Mouse (Mus musculus): Measurements from ENCODE around the gene Slc25a44. TPM values are rescaled to one million over a fixed set of nuclear protein-coding genes. Genes with fewer than 3 reads are reported as not detected.
"Not testable (repeated sequence)": the region's sequence is repeated elsewhere in the genome, so short reads cannot be mapped to it uniquely, and the experiment has no call there.

The Slc25a44 gene
- polyA plus RNA-seq, 1 experiment from 2014 or later = 27.0 TPM

DNA sequence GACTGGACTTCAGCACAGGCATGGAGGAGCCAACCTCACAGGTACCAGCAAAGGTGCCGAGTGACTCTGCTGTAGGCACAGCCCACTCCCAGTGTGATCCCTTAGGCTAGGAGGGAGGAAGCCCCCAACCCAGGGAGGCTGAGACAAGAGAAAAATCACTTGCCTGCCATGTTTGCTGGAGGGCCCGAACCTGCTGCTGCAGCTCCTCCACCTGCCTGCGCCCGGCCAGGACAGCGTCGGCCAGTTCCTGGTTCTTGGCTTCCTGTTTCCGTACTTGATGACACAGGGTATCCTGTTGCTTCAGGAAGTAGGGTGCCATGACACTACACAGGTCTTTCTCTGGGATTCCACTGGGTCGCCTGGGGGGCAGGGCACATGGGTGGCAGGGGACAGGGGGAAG is 29.2 kb downstream of the Slc25a44 start:
- ATAC-seq (ENCODE audit: insufficient read depth, low FRiP score, low TSS enrichment) = no peak
- no peaks in the 10 kb centered on the region for H3K9me3 ChIP-seq (ENCODE audit: control insufficient read depth, low read length)
- no peak overlapping the region for H3K4me3 ChIP-seq (ENCODE audit: low read depth, low read length)
- no peaks in the 10 kb centered on the region for H3K4me1 ChIP-seq (ENCODE audit: control insufficient read depth, insufficient read depth, low read length)
- no peaks in the 10 kb centered on the region; the same call in 1 of the 2 replicates for H3K36me3 ChIP-seq (ENCODE audit: control insufficient read depth, insufficient read depth, low read length)
- no peak overlapping the region for H3K27ac ChIP-seq (ENCODE audit: low read depth, low read length)
- 93% methylated on average over 8 of the region's 8 CpGs for WGBS
- no peak for DNase-seq (ENCODE audit: low spot score)
- H3K4me2 ChIP-seq (ENCODE audit: low read depth) = no peak overlapping the region
- H3K9ac ChIP-seq (ENCODE audit: low read length) = no peak overlapping the region
- H3K27me3 ChIP-seq (ENCODE audit: control insufficient read depth, insufficient read depth, low read length) = no peaks in the 10 kb centered on the region

DNA sequence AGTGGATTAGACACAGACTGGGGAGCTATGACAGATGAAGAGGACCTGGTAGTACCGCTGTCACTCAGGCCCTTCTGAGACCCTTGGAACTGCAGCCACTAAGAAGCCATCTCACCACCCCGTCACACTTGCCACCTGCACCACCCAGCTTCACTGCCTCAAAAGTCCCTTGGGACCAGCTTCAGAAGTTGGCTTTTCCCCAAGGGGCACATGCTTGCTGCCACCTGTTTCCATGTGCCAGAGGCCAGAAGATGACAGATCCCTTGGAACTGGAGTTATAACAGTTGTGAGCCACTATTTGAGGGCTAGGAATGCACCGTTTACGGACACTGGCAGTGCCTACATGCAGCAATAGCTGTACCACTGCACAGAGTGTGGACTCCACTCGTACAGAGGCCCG is 29.7 kb downstream of the Slc25a44 start:
- ATAC-seq (ENCODE audit: insufficient read depth, low FRiP score, low TSS enrichment) = no peak
- Histone ChIP-seq H3K9me3 (ENCODE audit: control insufficient read depth, low read length) (no peaks in the 10 kb centered on the region), H3K27me3 (ENCODE audit: control insufficient read depth, insufficient read depth, low read length) (no peaks in the 10 kb centered on the region), H3K9ac (ENCODE audit: low read length) (no peak overlapping the region), H3K4me1 (ENCODE audit: control insufficient read depth, insufficient read depth, low read length) (no peaks in the 10 kb centered on the region), H3K4me3 (ENCODE audit: low read depth, low read length) (no peak overlapping the region), H3K4me2 (ENCODE audit: low read depth) (no peak overlapping the region), H3K36me3 (ENCODE audit: control insufficient read depth, insufficient read depth, low read length) (no peaks in the 10 kb centered on the region; the same call in 1 of the 2 replicates), H3K27ac (ENCODE audit: low read depth, low read length) (no peak overlapping the region)
- no peak for DNase-seq (ENCODE audit: low spot score)
- WGBS = 89% methylated on average over 6 of the region's 6 CpGs

DNA sequence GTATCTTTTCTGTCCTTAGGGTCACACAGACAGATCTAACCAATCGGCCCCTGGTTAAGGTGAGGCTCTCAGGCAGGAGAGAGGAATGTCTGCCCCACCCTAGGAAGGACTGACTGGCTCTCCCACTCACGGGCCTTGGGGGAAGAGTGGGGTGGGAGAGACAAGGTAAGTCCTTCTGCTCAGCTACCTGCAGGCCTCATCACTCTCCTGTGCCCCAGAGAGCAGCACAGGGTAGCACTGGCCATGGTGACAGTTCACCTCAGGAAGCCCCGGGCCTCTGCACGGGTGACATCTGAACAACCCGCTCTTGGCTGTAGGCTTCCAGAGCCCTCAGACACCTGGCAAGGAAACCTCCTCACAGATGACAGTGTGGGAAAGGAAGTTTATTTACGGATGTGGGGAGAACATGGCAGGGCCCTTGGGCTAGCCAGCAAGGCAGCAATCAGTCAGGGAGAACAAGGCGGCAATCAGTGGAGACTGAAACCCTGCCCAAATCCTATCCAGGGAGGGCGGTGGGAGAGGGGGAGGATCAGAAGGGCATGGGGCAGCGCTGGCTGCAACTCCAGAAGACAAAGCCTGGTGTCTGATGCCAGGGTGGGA is 31.1 kb downstream of the Slc25a44 start:
- no peak overlapping the region for H3K9ac ChIP-seq (ENCODE audit: low read length)
- H3K27ac ChIP-seq (ENCODE audit: low read depth, low read length) = no peak overlapping the region
- H3K36me3 ChIP-seq (ENCODE audit: control insufficient read depth, insufficient read depth, low read length) = no peaks in the 10 kb centered on the region; the same call in 1 of the 2 replicates
- WGBS = 88% methylated on average over 8 of the region's 9 CpGs
- no peak for ATAC-seq (ENCODE audit: insufficient read depth, low FRiP score, low TSS enrichment)
- H3K4me1 ChIP-seq (ENCODE audit: control insufficient read depth, insufficient read depth, low read length) = no peaks in the 10 kb centered on the region
- no peaks in the 10 kb centered on the region for H3K27me3 ChIP-seq (ENCODE audit: control insufficient read depth, insufficient read depth, low read length)
- H3K4me2 ChIP-seq (ENCODE audit: low read depth) = no peak overlapping the region
- H3K9me3 ChIP-seq (ENCODE audit: control insufficient read depth, low read length) = no peaks in the 10 kb centered on the region
- no peak for DNase-seq (ENCODE audit: low spot score)
- H3K4me3 ChIP-seq (ENCODE audit: low read depth, low read length) = no peak overlapping the region

DNA sequence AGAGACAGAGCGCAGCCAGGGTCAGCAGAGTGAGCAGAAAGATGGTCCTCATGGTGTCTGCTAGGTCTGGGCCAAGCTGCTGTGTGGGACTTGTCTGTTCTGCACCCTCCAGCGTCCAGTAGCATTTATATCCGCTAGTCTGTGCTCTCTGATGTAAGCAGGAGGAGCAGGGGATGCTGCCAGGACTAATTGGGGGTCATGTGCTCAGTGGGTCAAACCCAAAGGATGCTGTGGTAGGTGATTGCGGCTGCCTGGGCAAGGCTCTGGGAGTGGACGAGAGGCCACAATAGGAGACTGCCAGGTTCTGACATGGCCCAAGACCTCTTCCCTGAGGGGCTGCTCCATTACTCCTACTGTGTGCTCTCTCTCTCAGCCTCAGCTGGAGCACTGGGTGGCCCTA is 40.6 kb downstream of the Slc25a44 start, which contains the start of gene Bglap:
Gene Bglap (minus strand): TSS at position 101 of the 400 bp plus-strand sequence.
- Histone ChIP-seq H3K36me3 (ENCODE audit: control insufficient read depth, insufficient read depth, low read length) (no peaks in the 10 kb centered on the region), H3K27ac (ENCODE audit: low read depth, low read length) (no peak within 1 kb of the TSS), H3K27me3 (ENCODE audit: control insufficient read depth, insufficient read depth, low read length) (no peaks in the 10 kb centered on the region), H3K4me3 (ENCODE audit: low read depth, low read length) (no peak within 1 kb of the TSS), H3K4me1 (ENCODE audit: control insufficient read depth, insufficient read depth, low read length) (no peaks in the 10 kb centered on the region), H3K9ac (ENCODE audit: low read length) (no peak within 1 kb of the TSS), H3K9me3 (ENCODE audit: control insufficient read depth, low read length) (no peaks in the 10 kb centered on the region), H3K4me2 (ENCODE audit: low read depth) (no peak within 1 kb of the TSS)
- 71% methylated on average over 5 of the region's 5 CpGs for WGBS
- ATAC-seq (ENCODE audit: insufficient read depth, low FRiP score, low TSS enrichment) (no peak), DNase-seq (ENCODE audit: low spot score) (no peak)

- DNase-seq (ENCODE audit: low spot score); H3K4me2 ChIP-seq (ENCODE audit: low read depth); H3K4me3 ChIP-seq (ENCODE audit: low read depth, low read length); H3K9ac ChIP-seq (ENCODE audit: low read length); H3K27me3 ChIP-seq (ENCODE audit: control insufficient read depth, insufficient read depth, low read length); H3K9me3 ChIP-seq (ENCODE audit: control insufficient read depth, low read length); H3K27ac ChIP-seq (ENCODE audit: low read depth, low read length); H3K4me1 ChIP-seq (ENCODE audit: control insufficient read depth, insufficient read depth, low read length); H3K36me3 ChIP-seq (ENCODE audit: control insufficient read depth, insufficient read depth, low read length): not testable (repeated sequence)
- 0 out of 2 replicates have a peak, but pooled peaks have one; percentile 28 for ATAC-seq (ENCODE audit: insufficient read depth, low FRiP score, low TSS enrichment)
- WGBS = 25% methylated on average over 1 of the region's 7 CpGs
These were observed 42.6 kb downstream of the Slc25a44 start for GRCm38 (mm10) chr3:88382383-88382782.

DNA sequence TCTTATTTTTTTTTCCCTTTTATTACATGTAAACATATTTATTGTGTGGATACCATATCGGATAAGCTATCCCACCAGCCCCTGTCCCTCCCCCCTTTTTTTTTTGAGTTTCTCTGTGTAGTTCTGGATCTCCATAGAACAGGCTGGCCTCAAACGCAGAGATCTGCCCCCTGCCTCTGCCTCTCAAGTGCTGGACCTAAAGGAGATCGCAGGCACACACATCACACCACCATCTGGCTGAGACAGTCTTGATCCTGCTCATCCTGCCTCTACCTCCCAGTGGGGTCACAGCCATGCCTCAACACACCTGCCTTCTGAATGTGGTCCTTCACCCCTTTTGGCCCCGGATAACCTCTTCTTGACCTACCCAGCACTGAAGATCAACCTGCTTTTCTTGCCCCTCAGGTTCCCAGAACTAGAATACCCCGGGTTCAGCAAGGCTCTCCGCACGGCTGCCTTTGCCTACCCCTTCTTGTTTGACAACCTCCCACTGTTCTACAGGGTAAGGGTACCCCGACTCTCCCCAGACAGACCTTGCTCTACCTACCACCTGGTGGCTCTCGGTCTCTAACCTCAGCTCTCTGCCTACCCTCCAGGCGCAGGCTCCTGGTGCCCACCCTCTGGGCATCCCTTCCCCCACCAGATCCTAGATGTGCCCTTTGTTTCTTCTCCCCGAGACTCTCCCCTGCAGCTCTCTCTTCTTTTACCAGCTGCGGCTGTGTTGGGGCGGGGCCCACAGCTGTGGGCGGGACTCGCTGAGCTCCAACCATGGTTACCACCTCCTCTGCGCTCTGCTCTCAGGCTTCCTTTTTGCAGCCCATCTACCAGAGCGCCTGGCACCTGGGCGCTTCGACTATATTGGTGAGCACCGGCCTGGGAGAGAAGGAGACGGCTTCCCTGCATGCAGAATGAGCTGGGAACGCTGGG is 43.3 kb downstream of the Slc25a44 start:
- not testable (repeated sequence) for H3K36me3 ChIP-seq (ENCODE audit: control insufficient read depth, insufficient read depth, low read length); H3K9ac ChIP-seq (ENCODE audit: low read length); H3K9me3 ChIP-seq (ENCODE audit: control insufficient read depth, low read length); H3K4me3 ChIP-seq (ENCODE audit: low read depth, low read length); H3K27me3 ChIP-seq (ENCODE audit: control insufficient read depth, insufficient read depth, low read length); H3K4me1 ChIP-seq (ENCODE audit: control insufficient read depth, insufficient read depth, low read length)
- peak overlapping the region; percentile 39; the same call in 1 of the 2 replicates for H3K27ac ChIP-seq (ENCODE audit: low read depth, low read length)
- 9% methylated on average over 17 of the region's 22 CpGs for WGBS
- DNase-seq (ENCODE audit: low spot score) (peak; percentile 79), ATAC-seq (ENCODE audit: insufficient read depth, low FRiP score, low TSS enrichment) (peak; percentile 81)
- peak overlapping the region; percentile 38 for H3K4me2 ChIP-seq (ENCODE audit: low read depth)

GRCm38 (mm10) chr3:88378599-88378998 is 46.3 kb downstream of the Slc25a44 start, which contains the start of gene Bglap2:
Gene Bglap2 (minus strand): TSS chr3:88378699.
- not testable (repeated sequence) for H3K9me3 ChIP-seq (ENCODE audit: control insufficient read depth, low read length); H3K4me3 ChIP-seq (ENCODE audit: low read depth, low read length); DNase-seq (ENCODE audit: low spot score); H3K27me3 ChIP-seq (ENCODE audit: control insufficient read depth, insufficient read depth, low read length); H3K9ac ChIP-seq (ENCODE audit: low read length); H3K36me3 ChIP-seq (ENCODE audit: control insufficient read depth, insufficient read depth, low read length); H3K27ac ChIP-seq (ENCODE audit: low read depth, low read length); H3K4me2 ChIP-seq (ENCODE audit: low read depth); ATAC-seq (ENCODE audit: insufficient read depth, low FRiP score, low TSS enrichment); H3K4me1 ChIP-seq (ENCODE audit: control insufficient read depth, insufficient read depth, low read length)
- 69% methylated on average over 4 of the region's 5 CpGs for WGBS

DNA sequence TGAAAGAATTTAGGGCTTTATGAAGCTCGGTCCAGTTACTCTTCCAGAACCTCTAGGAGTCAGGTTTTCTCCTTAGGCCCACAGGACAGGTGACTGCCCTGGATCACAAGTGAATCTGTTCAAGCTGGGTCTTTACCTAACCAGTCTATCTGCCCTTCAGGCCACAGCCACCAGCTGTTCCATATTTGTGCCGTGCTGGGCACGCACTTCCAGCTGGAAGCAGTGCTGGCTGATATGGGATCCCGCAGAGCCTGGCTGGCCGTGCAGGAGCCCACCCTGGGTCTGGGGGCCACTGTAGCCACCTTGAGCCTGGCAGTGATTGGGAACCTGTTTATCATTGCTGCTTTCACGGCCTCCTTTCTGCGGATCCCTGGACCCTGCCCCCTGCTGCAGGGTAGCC is 48.3 kb downstream of the Slc25a44 start:
- 17% methylated on average over 5 of the region's 7 CpGs for WGBS
- not testable (repeated sequence) for H3K27ac ChIP-seq (ENCODE audit: low read depth, low read length); H3K27me3 ChIP-seq (ENCODE audit: control insufficient read depth, insufficient read depth, low read length); H3K36me3 ChIP-seq (ENCODE audit: control insufficient read depth, insufficient read depth, low read length); H3K4me2 ChIP-seq (ENCODE audit: low read depth); DNase-seq (ENCODE audit: low spot score); H3K4me1 ChIP-seq (ENCODE audit: control insufficient read depth, insufficient read depth, low read length); H3K9me3 ChIP-seq (ENCODE audit: control insufficient read depth, low read length); H3K4me3 ChIP-seq (ENCODE audit: low read depth, low read length)
- peak overlapping the region; percentile 2; the same call in 1 of the 2 replicates for H3K9ac ChIP-seq (ENCODE audit: low read length)
- ATAC-seq (ENCODE audit: insufficient read depth, low FRiP score, low TSS enrichment) = 0 out of 2 replicates have a peak, but pooled peaks have one; percentile 24

All from neural tube, embryonic 11.5 days (tissue).